Mouse (Mus musculus) forebrain, embryonic 15.5 days (tissue): ENCODE measurements around the gene Wdr90. TPM values are rescaled to one million over a fixed set of nuclear protein-coding genes. Genes with fewer than 3 reads are reported as not detected.
"Not testable (repeated sequence)": the region's sequence is repeated elsewhere in the genome, so short reads cannot be mapped to it uniquely, and the experiment has no call there.

ENCODE experiments used
- ATAC-seq: fragments of 200-750 bp; cut with Nextera tagmentation; replicated peaks from 2 replicates; pipeline ENCODE4 v1.8.0; 2017; ENCODE audit warnings: mild to moderate bottlenecking, moderate TSS enrichment, moderate library complexity
- H3K27ac ChIP-seq: fragments of 300-500 bp; sonication (generic); replicated peaks from 2 replicates; pipeline ENCODE4 v1.5.1; 2015; ENCODE audit warnings: mild to moderate bottlenecking, inconsistent platforms
- H3K27me3 ChIP-seq: fragments of 300-500 bp; sonication (generic); 2 replicates; pipeline ENCODE4 v1.6.1; 2015; ENCODE audit warnings: inconsistent platforms
- H3K36me3 ChIP-seq: fragments of 300-500 bp; sonication (generic); 2 replicates; pipeline ENCODE4 v1.6.1; 2015; ENCODE audit warnings: mild to moderate bottlenecking, inconsistent platforms
- H3K4me1 ChIP-seq: fragments of 300-500 bp; sonication (generic); 2 replicates; pipeline ENCODE4 v1.6.1; 2015; ENCODE audit warnings: inconsistent platforms
- H3K4me2 ChIP-seq: fragments of 300-500 bp; sonication (generic); replicated peaks from 2 replicates; pipeline ENCODE4 v1.6.1; 2015; ENCODE audit warnings: mild to moderate bottlenecking, inconsistent platforms
- H3K4me3 ChIP-seq: fragments of 300-500 bp; sonication (generic); 2 replicates; pipeline ENCODE4 v1.5.1; 2015; ENCODE audit warnings: mild to moderate bottlenecking, inconsistent platforms
- H3K9ac ChIP-seq: fragments of 300-500 bp; sonication (generic); replicated peaks from 2 replicates; pipeline ENCODE4 v1.6.1; 2015; ENCODE audit warnings: mild to moderate bottlenecking, inconsistent platforms
- H3K9me3 ChIP-seq: fragments of 300-500 bp; sonication (generic); 2 replicates; pipeline ENCODE4 v1.6.1; 2016; ENCODE audit warnings: inconsistent platforms
- WGBS: fragments of 180-500 bp; shearing (Covaris S2); methylation state at CpG from one replicate; pipeline ENCODE4 v1.1.7; 2015; ENCODE audit warnings: mixed read lengths; 5-methylcytosine and 5-hydroxymethylcytosine counted together
- microRNA-seq: library from miRNA; unstranded; fragments of <30 nt; microRNA quantifications from one replicate; pipeline ENCODE4, GENCODE M21; 2016
- polyA plus RNA-seq: library from polyadenylated mRNA; unstranded; fragments of >200 nt; fragmentation: Nextera tagmentation; extraction: Ambion mirVana; gene quantifications from 2 replicates; pipeline ENCODE4 v1.2.1, GENCODE M21; 2015

Gene Wdr90
- polyA plus RNA-seq, 1 experiment from 2014 or later, result 18.8 TPM

DNA sequence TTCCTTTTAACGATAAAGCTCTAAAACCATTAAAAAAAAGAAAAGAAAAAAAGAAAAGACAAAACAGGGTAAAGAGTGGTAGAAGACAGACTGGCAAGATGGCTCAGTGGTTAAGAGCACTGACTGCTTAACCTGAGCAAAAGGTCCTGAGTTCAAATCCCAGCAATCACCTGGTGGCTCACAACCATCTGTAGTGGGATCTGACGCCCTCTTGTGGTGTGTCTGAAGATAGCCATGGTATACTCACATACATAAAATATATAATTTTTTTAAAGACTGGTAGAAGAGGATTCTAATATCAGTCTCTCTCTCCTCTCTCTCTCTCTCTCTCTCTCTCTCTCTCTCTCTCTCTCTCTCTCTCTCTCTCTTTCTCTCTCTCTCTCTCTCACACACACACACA, 53.8 kb downstream of the Wdr90 start:
- H3K27me3 ChIP-seq, H3K4me3 ChIP-seq, H3K9ac ChIP-seq, H3K4me2 ChIP-seq, ATAC-seq, H3K27ac ChIP-seq, H3K9me3 ChIP-seq, H3K36me3 ChIP-seq: not testable (repeated sequence)
- peaks cover 43% of the 10 kb centered on the region for H3K4me1 ChIP-seq
- WGBS, result 49% methylated on average over 2 of the region's 2 CpGs

DNA sequence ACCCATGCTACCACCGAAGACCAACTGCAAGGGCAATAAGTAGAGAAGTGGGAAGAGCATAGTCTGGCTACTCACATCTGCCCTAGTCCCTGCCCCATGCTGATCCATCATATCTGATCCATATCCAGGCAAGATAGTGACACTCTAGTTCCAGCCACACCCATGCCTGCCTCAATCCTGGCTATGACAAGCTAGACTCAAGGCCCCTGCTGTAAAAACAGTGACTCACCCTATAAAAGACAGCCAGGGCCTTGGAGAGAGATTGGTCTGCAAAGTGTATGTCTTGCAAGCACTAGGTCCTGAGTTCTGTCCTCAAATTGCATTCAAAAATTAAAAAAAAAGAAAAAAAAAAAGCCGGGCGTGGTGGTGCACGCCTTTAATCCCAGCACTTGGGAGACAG, 54.8 kb downstream of the Wdr90 start:
- H3K9ac ChIP-seq, result no peak overlapping the region
- no peak overlapping the region for H3K4me3 ChIP-seq
- no peaks in the 10 kb centered on the region for H3K27me3 ChIP-seq
- H3K36me3 ChIP-seq, result no peaks in the 10 kb centered on the region
- H3K27ac ChIP-seq, result no peak overlapping the region
- WGBS, result 93% methylated on average over 4 of the region's 4 CpGs
- H3K4me1 ChIP-seq, result peaks cover 46% of the 10 kb centered on the region
- no peak overlapping the region for H3K4me2 ChIP-seq
- no peaks in the 10 kb centered on the region for H3K9me3 ChIP-seq
- ATAC-seq, result no peak

DNA sequence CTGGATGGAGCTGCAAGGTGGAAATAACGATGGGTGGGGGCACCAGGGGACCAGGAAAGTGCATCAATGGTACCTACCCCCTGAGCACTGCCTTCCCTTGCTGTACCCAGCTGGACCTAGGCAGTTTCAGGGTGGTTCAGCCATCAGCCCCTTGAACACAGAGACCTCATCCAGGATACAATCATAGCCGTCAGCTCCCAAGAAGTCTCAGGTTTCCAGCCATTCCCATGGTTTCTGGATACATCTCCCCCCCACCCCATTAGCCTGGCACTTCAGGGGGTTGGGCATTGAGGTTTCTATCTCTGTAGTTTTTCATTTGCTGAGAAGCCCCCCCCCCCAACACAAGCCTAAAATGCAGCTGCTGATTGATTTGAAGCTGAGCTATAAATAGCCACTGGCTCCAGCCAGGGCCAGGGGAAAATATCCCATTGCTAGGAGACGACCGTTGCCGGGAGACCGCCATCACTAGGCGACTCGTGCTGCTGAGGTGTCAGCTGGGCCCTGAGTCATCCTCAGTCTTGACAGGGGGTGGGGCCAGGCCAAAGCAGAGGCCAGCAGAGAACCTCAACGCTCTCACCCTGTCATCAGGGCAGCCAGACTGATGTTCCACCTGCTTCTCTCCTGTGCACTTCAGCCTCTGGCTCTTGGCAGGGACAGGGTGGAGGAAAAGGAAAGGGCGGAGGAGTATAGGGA, 58.3 kb downstream of the Wdr90 start:
- Histone ChIP-seq H3K27ac (peak overlapping the region; percentile 86), H3K4me3 (no peak overlapping the region)
- peak; percentile 87 for ATAC-seq

DNA sequence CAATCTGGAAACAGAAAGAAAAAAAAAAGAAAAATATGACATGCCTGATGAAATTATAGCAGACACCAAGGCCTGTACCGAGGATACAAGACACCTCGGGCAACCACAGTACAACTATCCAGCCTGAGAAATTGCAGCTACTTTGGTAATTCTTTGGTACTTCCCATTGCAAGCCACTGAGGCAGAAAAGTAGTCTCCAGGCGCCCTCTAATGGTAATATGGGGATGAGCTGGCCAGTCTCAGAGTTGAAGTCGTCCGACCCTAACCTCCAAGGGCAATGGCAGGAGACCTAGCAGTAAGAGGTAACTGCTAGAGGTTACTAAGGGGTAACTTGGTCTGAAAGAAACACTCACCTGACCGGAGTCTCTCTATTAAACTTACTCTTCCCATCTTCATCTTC, 60.3 kb downstream of the Wdr90 start:
- Histone ChIP-seq H3K27me3 (0 out of 2 replicates have a peak, but pooled peaks cover 4% of the 10 kb centered on the region), H3K27ac (no peak overlapping the region), H3K4me2 (no peak overlapping the region), H3K4me3 (no peak overlapping the region), H3K9me3 (no peaks in the 10 kb centered on the region), H3K9ac (no peak overlapping the region), H3K36me3 (no peaks in the 10 kb centered on the region), H3K4me1 (peaks cover 39% of the 10 kb centered on the region)
- 8% methylated on average over 6 of the region's 6 CpGs for WGBS
- ATAC-seq, result no peak

More for the DNA sequence above, 58.3 kb downstream of the Wdr90 start:
- Histone ChIP-seq H3K9me3 (no peaks in the 10 kb centered on the region), H3K27me3 (no peaks in the 10 kb centered on the region), H3K9ac (peak overlapping the region; percentile 20; the same call in 1 of the 2 replicates), H3K4me2 (peak overlapping the region; percentile 28), H3K4me1 (peaks cover 25% of the 10 kb centered on the region), H3K36me3 (no peaks in the 10 kb centered on the region)
- WGBS, result 9% methylated on average over 10 of the region's 10 CpGs

DNA sequence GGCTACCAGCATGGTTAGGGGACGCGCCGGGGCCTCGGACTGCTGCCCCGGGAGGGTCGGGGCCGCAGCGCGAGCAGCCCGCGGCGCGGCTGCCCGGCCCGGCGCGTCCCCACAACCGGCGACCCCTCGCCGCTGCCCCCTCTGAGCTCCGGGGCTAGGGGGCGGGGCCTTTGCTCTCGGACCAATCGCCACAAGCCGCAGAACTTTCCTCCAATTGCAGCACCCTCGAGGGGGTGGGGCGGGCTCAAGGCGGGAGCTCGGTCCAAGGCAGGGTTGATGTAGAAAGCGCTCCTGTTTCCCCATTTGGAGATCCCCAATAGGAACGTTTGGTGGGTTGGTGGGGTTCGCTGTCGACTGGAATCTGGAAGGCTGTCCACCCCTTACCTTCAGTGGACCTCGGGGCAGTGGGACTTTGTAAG, 64.3 kb downstream of the Wdr90 start, which contains the start of gene Metrn:
TSS of gene Metrn (minus strand) at position 186 of the 419 bp plus-strand sequence.
- H3K4me1 ChIP-seq, result peaks cover 55% of the 10 kb centered on the region
- peak within 1 kb of the TSS; percentile 61 for H3K9ac ChIP-seq
- H3K4me3 ChIP-seq, result peak within 1 kb of the TSS; percentile 63
- H3K9me3 ChIP-seq, result no peaks in the 10 kb centered on the region
- ATAC-seq, result peak; percentile 68
- 0% methylated on average over 33 of the region's 35 CpGs for WGBS
- 0 out of 2 replicates have a peak, but pooled peaks cover 4% of the 10 kb centered on the region for H3K27me3 ChIP-seq
- peak within 1 kb of the TSS; percentile 40 for H3K27ac ChIP-seq
- no peaks in the 10 kb centered on the region for H3K36me3 ChIP-seq
- H3K4me2 ChIP-seq, result peak within 1 kb of the TSS; percentile 86

DNA sequence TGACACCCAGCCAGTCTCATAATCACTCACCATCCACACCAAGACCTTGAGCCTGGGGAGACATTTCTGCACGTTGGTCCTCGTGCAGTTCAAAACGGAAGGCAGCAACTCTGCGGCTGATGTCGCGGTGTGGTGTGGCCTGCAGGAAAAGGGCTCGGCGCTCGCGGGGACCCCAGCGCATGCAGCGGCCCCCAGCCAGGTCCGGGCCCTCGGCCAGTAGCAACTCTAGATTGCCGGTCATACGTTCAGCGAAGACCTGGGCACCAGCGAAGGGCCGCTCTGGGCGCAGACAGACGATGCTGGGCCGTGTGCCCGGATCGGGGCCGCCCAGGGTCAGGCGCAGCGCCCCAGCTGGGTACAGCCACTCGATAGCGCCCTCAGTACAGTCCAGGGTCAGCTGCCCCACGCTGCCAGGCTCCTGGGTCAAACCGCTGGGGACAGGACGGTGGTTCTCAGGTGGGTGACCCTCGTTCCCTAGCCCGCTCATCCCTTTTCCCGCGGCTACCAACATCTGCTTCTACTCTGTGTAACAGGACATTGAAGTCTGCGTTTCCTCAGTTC, 65.0 kb downstream of the Wdr90 start:
- Histone ChIP-seq H3K4me1 (peaks cover 60% of the 10 kb centered on the region), H3K4me2 (peak overlapping the region; percentile 86), H3K4me3 (peak overlapping the region; percentile 63), H3K36me3 (no peaks in the 10 kb centered on the region), H3K27ac (peak overlapping the region; percentile 40), H3K9ac (peak overlapping the region; percentile 44), H3K9me3 (no peaks in the 10 kb centered on the region), H3K27me3 (0 out of 2 replicates have a peak, but pooled peaks cover 4% of the 10 kb centered on the region)
- 1% methylated on average over 37 of the region's 37 CpGs for WGBS
- ATAC-seq, result no peak

DNA sequence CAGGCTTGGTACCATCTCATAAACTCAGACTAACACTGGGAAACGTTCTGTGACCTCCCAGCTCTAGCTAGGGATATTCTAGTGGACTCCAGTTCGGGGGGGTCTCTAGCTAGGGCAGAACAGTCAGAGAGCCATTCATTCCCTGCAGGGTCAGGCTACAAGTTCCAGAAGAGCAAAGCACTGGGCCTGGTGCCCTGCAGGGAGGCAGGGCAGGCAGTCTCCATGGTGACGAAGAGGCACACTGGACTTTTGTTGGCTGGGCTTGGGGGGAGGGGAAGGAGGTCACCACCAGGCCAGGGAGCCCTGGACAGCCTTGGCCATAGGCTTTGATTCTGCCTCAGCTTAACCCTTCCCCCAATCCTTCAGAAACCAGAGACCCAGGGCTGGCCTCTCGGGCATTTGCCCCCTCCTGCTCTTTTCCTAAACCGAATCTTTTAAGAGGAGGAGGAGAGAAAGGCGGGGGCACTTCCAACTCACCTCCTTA, 65.7 kb downstream of the Wdr90 start, which contains the start of gene AC134908.4:
TSS of gene AC134908.4 (minus strand) at position 51 of the 484 bp plus-strand sequence.
- Histone ChIP-seq H3K4me1 (peaks cover 64% of the 10 kb centered on the region), H3K27ac (peak within 1 kb of the TSS; percentile 40), H3K4me3 (peak within 1 kb of the TSS; percentile 63), H3K4me2 (peak within 1 kb of the TSS; percentile 86), H3K9ac (peak within 1 kb of the TSS; percentile 44), H3K36me3 (no peaks in the 10 kb centered on the region), H3K27me3 (0 out of 2 replicates have a peak, but pooled peaks cover 4% of the 10 kb centered on the region), H3K9me3 (no peaks in the 10 kb centered on the region)
- 6% methylated on average over 6 of the region's 6 CpGs for WGBS
- no peak for ATAC-seq

DNA sequence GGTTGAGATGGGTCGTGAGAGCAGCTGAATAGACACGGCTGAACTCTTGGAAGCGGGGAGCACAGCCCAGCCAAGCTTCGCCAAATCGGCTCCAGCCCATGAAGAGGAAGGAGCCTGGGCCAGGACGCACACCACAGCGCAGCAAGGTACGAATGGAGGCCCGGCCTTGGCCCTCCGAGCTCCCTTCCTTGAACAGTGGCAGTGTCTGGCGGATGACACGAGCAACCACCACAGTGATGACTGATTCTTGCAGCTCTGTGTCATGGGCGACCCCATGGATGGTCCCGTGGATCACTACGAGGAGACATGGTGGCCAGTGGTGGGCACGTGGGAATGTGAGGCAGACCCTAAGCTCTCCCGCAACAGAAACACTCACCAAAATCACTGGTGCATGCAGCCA, 66.3 kb downstream of the Wdr90 start:
- Histone ChIP-seq H3K9ac (no peak overlapping the region), H3K27ac (peak overlapping the region; percentile 35; the same call in 1 of the 2 replicates), H3K27me3 (0 out of 2 replicates have a peak, but pooled peaks cover 4% of the 10 kb centered on the region), H3K4me1 (peaks cover 66% of the 10 kb centered on the region), H3K9me3 (no peaks in the 10 kb centered on the region), H3K4me3 (no peak overlapping the region), H3K4me2 (peak overlapping the region; percentile 86), H3K36me3 (no peaks in the 10 kb centered on the region)
- no peak for ATAC-seq
- WGBS, result 46% methylated on average over 17 of the region's 17 CpGs

Small RNA genes within 50 kb of the gene (microRNA-seq; reads per million reads assigned to microRNA genes)
- gene Mir3082, result not detected

Other genes starting within 250 kb of the Wdr90 start
- 1.6 and 1.7 TPM in 2 replicates for gene Gng13, start 144.3 kb downstream of the Wdr90 start, polyA plus RNA-seq
- gene Chtf18, start 134.1 kb downstream of the Wdr90 start, polyA plus RNA-seq, result 14.5 and 14.8 TPM in 2 replicates
- 24.2 and 26.3 TPM in 2 replicates for gene Rpusd1, start 133.8 kb downstream of the Wdr90 start, polyA plus RNA-seq
- gene Mslnl, start 125.5 kb downstream of the Wdr90 start, polyA plus RNA-seq, result not detected in 2 replicates
- gene Msln, start 107.1 kb downstream of the Wdr90 start, polyA plus RNA-seq, result 0.31 and 0.72 TPM in 2 replicates
- gene Narfl, start 87.7 kb downstream of the Wdr90 start, polyA plus RNA-seq, result 30.9 and 31.2 TPM in 2 replicates
- gene Haghl, start 75.8 kb downstream of the Wdr90 start, polyA plus RNA-seq, result 115 and 121 TPM in 2 replicates
- gene Ccdc78, start 74.9 kb downstream of the Wdr90 start, polyA plus RNA-seq, result 0.17 and 0.26 TPM in 2 replicates
- 71.4 and 84.2 TPM in 2 replicates for gene Fam173a, start 68.6 kb downstream of the Wdr90 start, polyA plus RNA-seq
- gene AC134908.4, start 65.8 kb downstream of the Wdr90 start, polyA plus RNA-seq, result not detected in 2 replicates
- gene Metrn, start 64.4 kb downstream of the Wdr90 start, polyA plus RNA-seq, result 31.4 and 37.3 TPM in 2 replicates
- gene Fbxl16, start 52.4 kb downstream of the Wdr90 start, polyA plus RNA-seq, result 33.2 and 35.3 TPM in 2 replicates
- 34.2 and 34.3 TPM in 2 replicates for gene Wdr24, start 37.9 kb downstream of the Wdr90 start, polyA plus RNA-seq
- gene Jmjd8, start 32.6 kb downstream of the Wdr90 start, polyA plus RNA-seq, result 65.9 and 67.0 TPM in 2 replicates
- gene Stub1, start 28.1 kb downstream of the Wdr90 start, polyA plus RNA-seq, result 308 and 313 TPM in 2 replicates
- gene Rhbdl1, start 24.2 kb downstream of the Wdr90 start, polyA plus RNA-seq, result 29.1 and 30.8 TPM in 2 replicates
- gene Gm20683, start 19.7 kb downstream of the Wdr90 start, polyA plus RNA-seq, result 8.3 and 10.1 TPM in 2 replicates
- gene Rhot2, start 16.6 kb downstream of the Wdr90 start, polyA plus RNA-seq, result 15.2 and 16.1 TPM in 2 replicates
- gene Mcrip2, start 7.3 kb upstream of the Wdr90 start, polyA plus RNA-seq, result 14.4 and 16.7 TPM in 2 replicates
- gene Mettl26, start 13.6 kb upstream of the Wdr90 start, polyA plus RNA-seq, result 61.8 and 62.0 TPM in 2 replicates
- gene Wfikkn1, start 19.4 kb upstream of the Wdr90 start, polyA plus RNA-seq, result 0.55 and 0.60 TPM in 2 replicates
- 50.8 and 52.6 TPM in 2 replicates for gene Rab40c, start 58.2 kb upstream of the Wdr90 start, polyA plus RNA-seq
- 51.7 and 53.4 TPM in 2 replicates for gene Pigq, start 83.4 kb upstream of the Wdr90 start, polyA plus RNA-seq
- gene Nhlrc4, start 83.5 kb upstream of the Wdr90 start, polyA plus RNA-seq, result not detected in 2 replicates
- gene A930017K11Rik, start 91.1 kb upstream of the Wdr90 start, polyA plus RNA-seq, result 0.09 TPM in 1 of 2 replicates, not detected in the other
- 23.9 and 24.8 TPM in 2 replicates for gene Capn15, start 124.3 kb upstream of the Wdr90 start, polyA plus RNA-seq
- 34.0 and 36.3 TPM in 2 replicates for gene Rab11fip3, start 208.1 kb upstream of the Wdr90 start, polyA plus RNA-seq
- gene Decr2, start 228.8 kb upstream of the Wdr90 start, polyA plus RNA-seq, result 27.7 and 29.1 TPM in 2 replicates
- 37.1 and 40.7 TPM in 2 replicates for gene Nme4, start 234.1 kb upstream of the Wdr90 start, polyA plus RNA-seq